In the genomic region with DNA sequence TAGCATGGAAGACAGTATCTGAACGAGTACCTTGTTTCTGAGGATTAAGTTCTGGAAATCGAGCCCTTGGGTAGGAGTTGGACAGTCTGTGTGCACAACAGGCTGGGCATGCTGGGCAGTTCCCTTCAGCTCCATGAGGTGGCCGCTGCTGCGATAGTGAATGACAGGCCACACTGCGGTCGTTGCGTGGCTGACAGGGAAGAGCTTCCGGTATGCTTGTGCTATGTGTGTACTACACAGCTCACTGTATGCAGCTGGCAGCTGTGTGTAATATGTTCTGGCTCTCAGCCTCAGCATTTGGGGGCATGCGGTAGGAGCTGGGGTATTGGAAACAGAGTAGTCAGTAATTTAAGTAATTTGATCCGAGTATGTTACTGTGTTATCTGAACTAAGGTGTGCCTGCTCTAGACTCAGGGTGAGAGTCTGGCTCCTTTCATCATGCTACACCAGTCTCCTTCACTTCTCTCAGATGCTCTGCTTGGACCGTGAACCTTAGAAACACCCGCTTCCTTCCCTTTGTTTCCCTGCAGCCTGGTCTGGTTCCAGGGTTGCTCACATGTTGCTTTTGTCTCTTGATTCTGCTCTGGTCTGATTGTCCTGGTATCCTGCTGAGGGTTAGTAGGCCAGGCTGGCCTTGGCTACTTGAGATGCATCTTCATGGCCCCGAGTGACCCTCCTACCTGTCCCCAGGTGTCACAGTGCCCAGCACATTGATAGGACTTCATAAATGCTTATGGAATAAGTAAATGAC, we compare ENCODE assay signal across 9 mouse cellular contexts. TPM values are rescaled to one million over a fixed set of nuclear protein-coding genes. Genes with fewer than 3 reads are reported as not detected.
A peak's percentile ranks its signal among the peaks of the same experiment; 100 is the strongest.
DNase-seq lines count a peak whose midpoint lies in the region; ATAC-seq lines count a peak whose summit lies in the region.
"Had no signal": no experiment of that assay in that cellular context is flagged by ENCODE, and none has a peak within 500 bp of the region (broad histone marks: within the 10 kb centered on the region; RNA-seq: fewer than 3 reads in every experiment).

No protein-coding gene starts in this region.

- peak; percentile 41 for ATAC-seq in forebrain, embryonic 16.5 days

- no peak overlapping the region for H3K4me2 ChIP-seq in forebrain, embryonic 16.5 days (ENCODE audit: low read length)

- no peaks in the 10 kb centered on the region for H3K27me3 ChIP-seq in forebrain, embryonic 16.5 days (replicated peaks; ENCODE audit: control insufficient read depth, insufficient read depth, low read length)

- 0 out of 2 replicates have a peak overlapping the region, but pooled peaks have one; percentile 15 for H3K27ac ChIP-seq in forebrain, embryonic 16.5 days (ENCODE audit: low read length)

- peaks cover 26% of the 10 kb centered on the region for H3K4me1 ChIP-seq in forebrain, embryonic 16.5 days (replicated peaks; ENCODE audit: control insufficient read depth, insufficient read depth, low read length)

- H3K9me3 ChIP-seq in forebrain, embryonic 16.5 days (ENCODE audit: control insufficient read depth, low read length), result no peaks in the 10 kb centered on the region

- peak; percentile 45 to 56 for DNase-seq in right cerebral cortex, postnatal 10 days (ENCODE audit: low spot score in 2 of 2)
- DNase-seq in right cerebral cortex, adult 18-20 months, result no peak
- peak; percentile 65 for DNase-seq in cerebellum, adult 9-10 months
- peak; percentile 39 to 54 for DNase-seq in kidney, postnatal 4 days
- peak; percentile 28 for DNase-seq in mesoderm, embryonic 11.5 days (ENCODE audit: low read depth, low spot score)
- DNase-seq in thymus, postnatal 14 days, result peak; percentile 66
- DNase-seq in left cerebral cortex, postnatal 25 days (ENCODE audit: low spot score in 2 of 2), result no peak

- whole genome bisulfite sequencing in forebrain, embryonic 16.5 days, result 34% methylated on average over 13 of the region's 13 CpGs

- H3K36me3 ChIP-seq in forebrain, embryonic 16.5 days (ENCODE audit: control insufficient read depth, insufficient read depth), result no peaks in the 10 kb centered on the region

- intact Hi-C loops in left cerebral cortex, postnatal 25 days (cut with DNase I), result loop anchor here (2.0 to 5.0 kb wide), 2 partner anchors 49 to 199 kb away; a partner anchor contains a TSS

- no peak overlapping the region for H3K4me3 ChIP-seq in forebrain, embryonic 16.5 days (replicated peaks; ENCODE audit: low read length)
- H3K4me3 ChIP-seq: myocyte had no signal

- H3K9ac ChIP-seq in forebrain, embryonic 16.5 days (replicated peaks; ENCODE audit: low read depth, low read length), result no peak overlapping the region

RNA-seq across cellular contexts. Expression of a gene that starts 49.8 kb away (rescaled TPM):
- 16.6 and 18.9 TPM in 2 replicates for polyA plus RNA-seq in forebrain, embryonic 16.5 days (2015; fragmentation: Nextera tagmentation; extraction: Ambion mirVana)
- 10 to 100 TPM; 54.3 to 72.7 TPM for total RNA-seq in left cerebral cortex, postnatal 25 days (2021)

Comparison
In these comparisons a context has a peak if more than half of its experiments do, and no peak if none do; other contexts are left out.
1. DNase-seq: peak in right cerebral cortex, postnatal 10 days (2 of 2), cerebellum, adult 9-10 months (single experiment), kidney, postnatal 4 days (2 of 2), mesoderm, embryonic 11.5 days (single experiment) and thymus, postnatal 14 days (single experiment); none in right cerebral cortex, adult 18-20 months (single experiment) and left cerebral cortex, postnatal 25 days (0 of 2).